Mouse (Mus musculus) ES-E14 (cell line): ENCODE results near the gene Arl4d.

Experiments
- CHD2 ChIP-seq: IDR thresholded peaks from 2 replicates; pipeline ENCODE4 v1.6.1; 2014; ENCODE audit warnings: mild to moderate bottlenecking, low read depth, low read length, inconsistent platforms
- HCFC1 ChIP-seq: IDR thresholded peaks from 2 replicates; pipeline ENCODE4 v1.6.1; 2012; ENCODE audit warnings: low read length, inconsistent platforms, borderline replicate concordance; ENCODE audit not compliant: insufficient read depth
- MAFK ChIP-seq: IDR thresholded peaks from 2 replicates; pipeline ENCODE4 v1.6.1; 2014; ENCODE audit warnings: mild to moderate bottlenecking, low read depth, low read length, inconsistent platforms; ENCODE audit not compliant: insufficient read depth
- ZNF384 ChIP-seq: IDR thresholded peaks from 2 replicates; pipeline ENCODE4 v1.6.1; 2012; ENCODE audit warnings: low read depth, low read length, inconsistent platforms

DNA sequence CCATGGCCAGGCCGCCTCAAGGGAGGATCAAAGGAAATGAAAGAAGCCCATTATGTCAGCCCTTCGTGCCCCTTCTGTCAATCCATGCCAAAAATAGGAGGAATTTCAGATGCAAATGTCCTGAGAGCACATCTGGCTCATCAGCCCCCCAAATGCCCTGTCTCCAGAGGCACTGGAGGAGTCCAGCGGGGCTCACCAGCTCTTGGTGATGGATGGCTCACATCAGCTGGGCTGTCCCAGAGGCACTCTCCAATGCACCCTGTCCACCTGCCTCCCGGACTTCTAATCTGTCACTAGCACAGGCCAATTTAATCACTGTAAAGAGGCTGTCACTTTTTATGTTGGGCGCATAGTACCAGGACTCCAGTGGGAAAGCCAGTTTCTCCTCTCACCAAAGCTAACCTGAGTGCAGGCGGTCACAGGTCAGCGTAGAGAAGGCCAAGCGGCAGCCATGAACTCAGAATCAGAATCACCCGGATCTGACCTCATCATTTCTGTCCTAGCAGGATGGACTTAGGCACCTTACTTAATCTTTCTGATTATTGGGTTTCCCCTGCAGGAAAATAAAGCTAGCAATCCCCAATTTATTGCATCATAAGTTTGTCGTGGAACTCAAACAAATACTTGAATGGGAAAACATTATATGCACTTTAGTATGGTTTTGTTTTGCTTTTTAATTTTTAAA, 41.6 kb downstream of the Arl4d start:
- no peak for TF ChIP-seq ZNF384
- no peak for TF ChIP-seq MAFK
- TF ChIP-seq HCFC1 = no peak
- no peak for TF ChIP-seq CHD2
